Mouse (Mus musculus) limb, embryonic 13.5 days (tissue): ENCODE data around the gene Dzip1l. TPM values are rescaled to one million over a fixed set of nuclear protein-coding genes. Genes with fewer than 3 reads are reported as not detected.

Experiments used
- ATAC-seq: fragments of 200-750 bp; cut with Nextera tagmentation; 2 replicates; pipeline ENCODE4 v1.8.0; 2017; ENCODE audit warnings: low read depth, moderate number of reproducible peaks, moderate TSS enrichment; ENCODE audit not compliant: low FRiP score
- H3K27ac ChIP-seq: fragments of 300-500 bp; sonication (generic); 2 replicates; pipeline ENCODE4 v1.5.1; 2015; ENCODE audit warnings: inconsistent platforms, mild to moderate bottlenecking, moderate library complexity
- H3K27me3 ChIP-seq: fragments of 300-500 bp; sonication (generic); 2 replicates; pipeline ENCODE4 v1.6.1; 2015; ENCODE audit warnings: mild to moderate bottlenecking, inconsistent platforms
- H3K36me3 ChIP-seq: fragments of 300-500 bp; sonication (generic); 2 replicates; pipeline ENCODE4 v1.6.1; 2015; ENCODE audit warnings: inconsistent platforms, mild to moderate bottlenecking, moderate library complexity
- H3K4me1 ChIP-seq: fragments of 300-500 bp; sonication (generic); 2 replicates; pipeline ENCODE4 v1.6.1; 2015; ENCODE audit warnings: inconsistent platforms
- H3K4me2 ChIP-seq: fragments of 300-500 bp; sonication (generic); replicated peaks from 2 replicates; pipeline ENCODE4 v1.6.1; 2015; ENCODE audit warnings: inconsistent platforms, mild to moderate bottlenecking, moderate library complexity
- H3K4me3 ChIP-seq: fragments of 300-500 bp; sonication (generic); 2 replicates; pipeline ENCODE4 v1.5.1; 2015; ENCODE audit warnings: moderate library complexity, mild to moderate bottlenecking, inconsistent platforms
- H3K9ac ChIP-seq: fragments of 300-500 bp; sonication (generic); 2 replicates; pipeline ENCODE4 v1.6.1; 2015; ENCODE audit warnings: mild to moderate bottlenecking, inconsistent platforms
- H3K9me3 ChIP-seq: fragments of 300-500 bp; sonication (generic); 2 replicates; pipeline ENCODE4 v1.6.1; 2016; ENCODE audit warnings: inconsistent platforms
- WGBS: fragments of 180-500 bp; shearing (Covaris S2); methylation state at CpG from one replicate; pipeline ENCODE4 v1.1.7; 2015; 5-methylcytosine and 5-hydroxymethylcytosine counted together
- polyA plus RNA-seq: library from polyadenylated mRNA; unstranded; fragments of >200 nt; fragmentation: Nextera tagmentation; extraction: Ambion mirVana; gene quantifications from 2 replicates; pipeline ENCODE4 v1.2.1, GENCODE M21; 2015

Dzip1l gene
- polyA plus RNA-seq, 1 experiment from 2014 or later, result 26.1 TPM

- Histone ChIP-seq H3K4me3 (no peak overlapping the region), H3K27me3 (no peaks in the 10 kb centered on the region), H3K27ac (no peak overlapping the region), H3K4me1 (no peaks in the 10 kb centered on the region), H3K9me3 (no peaks in the 10 kb centered on the region), H3K36me3 (no peaks in the 10 kb centered on the region), H3K4me2 (no peak overlapping the region), H3K9ac (no peak overlapping the region)
- ATAC-seq, result no peak
- WGBS, result 77% methylated on average over 2 of the region's 2 CpGs
These were observed 71.9 kb downstream of the Dzip1l start for GRCm38 (mm10) chr9:99701187-99701586.

GRCm38 (mm10) chr9:99702215-99702614 is 72.9 kb downstream of the Dzip1l start:
- Histone ChIP-seq H3K9ac (no peak overlapping the region), H3K36me3 (no peaks in the 10 kb centered on the region), H3K27me3 (no peaks in the 10 kb centered on the region), H3K4me2 (no peak overlapping the region), H3K4me3 (no peak overlapping the region), H3K27ac (no peak overlapping the region), H3K4me1 (no peaks in the 10 kb centered on the region), H3K9me3 (no peaks in the 10 kb centered on the region)
- no peak for ATAC-seq
- 89% methylated on average over 6 of the region's 6 CpGs for WGBS

GRCm38 (mm10) chr9:99703711-99704110 is 74.4 kb downstream of the Dzip1l start:
- no peaks in the 10 kb centered on the region for H3K4me1 ChIP-seq
- H3K9me3 ChIP-seq, result no peaks in the 10 kb centered on the region
- H3K4me2 ChIP-seq, result no peak overlapping the region
- 78% methylated on average over 6 of the region's 6 CpGs for WGBS
- H3K27ac ChIP-seq, result no peak overlapping the region
- ATAC-seq, result no peak
- no peak overlapping the region for H3K9ac ChIP-seq
- no peak overlapping the region for H3K4me3 ChIP-seq
- no peaks in the 10 kb centered on the region for H3K27me3 ChIP-seq
- H3K36me3 ChIP-seq, result no peaks in the 10 kb centered on the region

- Histone ChIP-seq H3K4me3 (no peak overlapping the region), H3K27ac (no peak overlapping the region), H3K27me3 (no peaks in the 10 kb centered on the region), H3K36me3 (no peaks in the 10 kb centered on the region), H3K9me3 (no peaks in the 10 kb centered on the region), H3K9ac (no peak overlapping the region), H3K4me1 (no peaks in the 10 kb centered on the region), H3K4me2 (no peak overlapping the region)
- 84% methylated on average over 6 of the region's 6 CpGs for WGBS
- no peak for ATAC-seq
These were observed 77.0 kb downstream of the Dzip1l start for GRCm38 (mm10) chr9:99706264-99706663.

GRCm38 (mm10) chr9:99707425-99708126 is 78.3 kb downstream of the Dzip1l start:
- no peaks in the 10 kb centered on the region for H3K4me1 ChIP-seq
- H3K4me3 ChIP-seq, result no peak overlapping the region
- H3K36me3 ChIP-seq, result no peaks in the 10 kb centered on the region
- no peak overlapping the region for H3K27ac ChIP-seq
- H3K27me3 ChIP-seq, result no peaks in the 10 kb centered on the region
- no peak overlapping the region for H3K4me2 ChIP-seq
- H3K9ac ChIP-seq, result no peak overlapping the region
- 74% methylated on average over 11 of the region's 11 CpGs for WGBS
- no peaks in the 10 kb centered on the region for H3K9me3 ChIP-seq
- no peak for ATAC-seq

- H3K9me3 ChIP-seq, result no peaks in the 10 kb centered on the region
- H3K4me1 ChIP-seq, result no peaks in the 10 kb centered on the region
- H3K27me3 ChIP-seq, result no peaks in the 10 kb centered on the region
- WGBS, result 91% methylated on average over 22 of the region's 22 CpGs
- H3K4me3 ChIP-seq, result no peak overlapping the region
- H3K27ac ChIP-seq, result no peak overlapping the region
- H3K4me2 ChIP-seq, result no peak overlapping the region
- no peaks in the 10 kb centered on the region for H3K36me3 ChIP-seq
- H3K9ac ChIP-seq, result no peak overlapping the region
- ATAC-seq, result no peak
These were observed 80.4 kb downstream of the Dzip1l start for GRCm38 (mm10) chr9:99709588-99710248.

- 79% methylated on average over 4 of the region's 4 CpGs for WGBS
- Histone ChIP-seq H3K4me3 (no peak overlapping the region), H3K9ac (no peak overlapping the region), H3K4me2 (no peak overlapping the region), H3K4me1 (no peaks in the 10 kb centered on the region), H3K9me3 (no peaks in the 10 kb centered on the region), H3K36me3 (no peaks in the 10 kb centered on the region), H3K27ac (no peak overlapping the region), H3K27me3 (no peaks in the 10 kb centered on the region)
- no peak for ATAC-seq
These were observed 81.0 kb downstream of the Dzip1l start for GRCm38 (mm10) chr9:99710297-99710696.

GRCm38 (mm10) chr9:99717134-99717533 is 87.8 kb downstream of the Dzip1l start, which contains the start of gene Cldn18:
Gene Cldn18 (minus strand): TSS chr9:99717267.
- H3K27me3 ChIP-seq, result no peaks in the 10 kb centered on the region
- no peak within 1 kb of the TSS for H3K27ac ChIP-seq
- no peak within 1 kb of the TSS for H3K4me2 ChIP-seq
- no peak within 1 kb of the TSS for H3K4me3 ChIP-seq
- ATAC-seq, result no peak
- no peaks in the 10 kb centered on the region for H3K9me3 ChIP-seq
- H3K9ac ChIP-seq, result no peak within 1 kb of the TSS
- no peaks in the 10 kb centered on the region for H3K4me1 ChIP-seq
- WGBS, result 92% methylated on average over 14 of the region's 14 CpGs
- H3K36me3 ChIP-seq, result no peaks in the 10 kb centered on the region

Other genes with a start within 250 kb of the Dzip1l start
- 25.8 and 29.6 TPM in 2 replicates for gene Mras, start 192.1 kb upstream of the Dzip1l start, polyA plus RNA-seq
- gene Nme9, start 178.0 kb upstream of the Dzip1l start, polyA plus RNA-seq, result not detected in 2 replicates
- 21.0 and 23.7 TPM in 2 replicates for gene Armc8, start 60.6 kb upstream of the Dzip1l start, polyA plus RNA-seq
- 30.1 and 30.8 TPM in 2 replicates for gene Dbr1, start 53.7 kb upstream of the Dzip1l start, polyA plus RNA-seq
- gene A4gnt, start 17.0 kb upstream of the Dzip1l start, polyA plus RNA-seq, result not detected in 2 replicates
- gene Cldn18, start 87.8 kb downstream of the Dzip1l start, polyA plus RNA-seq, result not detected in 2 replicates
- gene Sox14, start 246.7 kb downstream of the Dzip1l start, polyA plus RNA-seq, result 0.06 and 0.18 TPM in 2 replicates